Mouse (Mus musculus) forebrain, embryonic 16.5 days (tissue): ENCODE results near the gene Gm20870. TPM values are rescaled to one million over a fixed set of nuclear protein-coding genes. Genes with fewer than 3 reads are reported as not detected.
"Not testable (repeated sequence)": the region's sequence is repeated elsewhere in the genome, so short reads cannot be mapped to it uniquely, and the experiment has no call there.

Experiments used
- ATAC-seq: fragments of 200-750 bp; cut with Nextera tagmentation; 2 replicates; pipeline ENCODE4 v1.8.0; 2017; ENCODE audit warnings: mild to moderate bottlenecking, moderate library complexity
- H3K27ac ChIP-seq: fragments of 300-500 bp; sonication (generic); 2 replicates; pipeline ENCODE4 v1.5.1; 2014; ENCODE audit warnings: low read length, control low read depth
- H3K27me3 ChIP-seq: fragments of 300-500 bp; sonication (generic); replicated peaks from 2 replicates; pipeline ENCODE4 v1.6.1; 2014; ENCODE audit warnings: low read length; ENCODE audit not compliant: control insufficient read depth, insufficient read depth
- H3K36me3 ChIP-seq: fragments of 300-500 bp; sonication (generic); 2 replicates; pipeline ENCODE4 v1.6.1; 2014; ENCODE audit not compliant: control insufficient read depth, insufficient read depth
- H3K4me1 ChIP-seq: fragments of 300-500 bp; sonication (generic); replicated peaks from 2 replicates; pipeline ENCODE4 v1.6.1; 2014; ENCODE audit warnings: low read length; ENCODE audit not compliant: control insufficient read depth, insufficient read depth
- H3K4me2 ChIP-seq: fragments of 300-500 bp; sonication (generic); 2 replicates; pipeline ENCODE4 v1.6.1; 2014; ENCODE audit warnings: mild to moderate bottlenecking, low read length, control low read depth
- H3K4me3 ChIP-seq: fragments of 300-500 bp; sonication (generic); replicated peaks from 2 replicates; pipeline ENCODE4 v1.5.1; 2014; ENCODE audit warnings: mild to moderate bottlenecking, low read length, control low read depth
- H3K9ac ChIP-seq: fragments of 300-500 bp; sonication (generic); replicated peaks from 2 replicates; pipeline ENCODE4 v1.6.1; 2014; ENCODE audit warnings: low read depth, low read length, control low read depth
- H3K9me3 ChIP-seq: fragments of 300-500 bp; sonication (generic); 2 replicates; pipeline ENCODE4 v1.6.1; 2016; ENCODE audit warnings: low read length; ENCODE audit not compliant: control insufficient read depth
- WGBS: fragments of 180-500 bp; shearing (Covaris S2); extraction: QIAGEN DNeasy Blood & Tissue Kit; methylation state at CpG from one replicate; pipeline ENCODE4 v1.1.7; 2014; 5-methylcytosine and 5-hydroxymethylcytosine counted together
- polyA plus RNA-seq: library from polyadenylated mRNA; unstranded; fragments of >200 nt; fragmentation: Nextera tagmentation; extraction: Ambion mirVana; gene quantifications from 2 replicates; pipeline ENCODE4 v1.2.1, GENCODE M21; 2015

The Gm20870 gene
- not detected in 2 replicates for polyA plus RNA-seq

DNA sequence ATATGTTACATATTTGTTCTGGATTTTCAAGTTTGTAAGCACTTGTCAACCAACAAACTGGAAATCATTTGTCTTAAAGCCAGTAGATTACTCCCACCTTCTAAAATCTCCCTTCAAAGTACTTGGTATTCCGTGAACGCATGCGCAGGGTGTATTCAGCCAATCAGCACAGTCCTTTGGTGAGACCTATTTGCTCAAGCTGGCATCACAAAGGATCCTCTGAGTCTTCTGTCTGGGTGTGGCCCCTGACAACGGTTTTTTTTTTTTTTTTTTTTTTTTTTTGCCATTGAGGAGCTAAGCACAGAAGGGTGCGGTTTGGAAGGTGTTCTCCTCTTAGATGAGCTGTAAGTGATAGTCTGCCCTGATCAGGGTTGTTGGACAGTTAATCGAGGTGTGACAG is at the start of gene Gm20870:
Gene Gm20870 (plus strand): TSS at position 301 of the 400 bp plus-strand sequence.
- WGBS = no CpG with 5 or more reads among the region's 6 CpGs

More for the DNA sequence above, at the start of gene Gm20870:
- H3K9me3 ChIP-seq, H3K36me3 ChIP-seq, H3K4me3 ChIP-seq, H3K4me1 ChIP-seq, H3K9ac ChIP-seq, H3K4me2 ChIP-seq, ATAC-seq, H3K27me3 ChIP-seq, H3K27ac ChIP-seq: not testable (repeated sequence)

Other genes starting within 250 kb of the Gm20870 start
- not detected in 2 replicates for gene Gm20869, start 222.6 kb upstream of the Gm20870 start, polyA plus RNA-seq